Comparison of ENCODE assay signal across 8 mouse cellular contexts in the genomic region with DNA sequence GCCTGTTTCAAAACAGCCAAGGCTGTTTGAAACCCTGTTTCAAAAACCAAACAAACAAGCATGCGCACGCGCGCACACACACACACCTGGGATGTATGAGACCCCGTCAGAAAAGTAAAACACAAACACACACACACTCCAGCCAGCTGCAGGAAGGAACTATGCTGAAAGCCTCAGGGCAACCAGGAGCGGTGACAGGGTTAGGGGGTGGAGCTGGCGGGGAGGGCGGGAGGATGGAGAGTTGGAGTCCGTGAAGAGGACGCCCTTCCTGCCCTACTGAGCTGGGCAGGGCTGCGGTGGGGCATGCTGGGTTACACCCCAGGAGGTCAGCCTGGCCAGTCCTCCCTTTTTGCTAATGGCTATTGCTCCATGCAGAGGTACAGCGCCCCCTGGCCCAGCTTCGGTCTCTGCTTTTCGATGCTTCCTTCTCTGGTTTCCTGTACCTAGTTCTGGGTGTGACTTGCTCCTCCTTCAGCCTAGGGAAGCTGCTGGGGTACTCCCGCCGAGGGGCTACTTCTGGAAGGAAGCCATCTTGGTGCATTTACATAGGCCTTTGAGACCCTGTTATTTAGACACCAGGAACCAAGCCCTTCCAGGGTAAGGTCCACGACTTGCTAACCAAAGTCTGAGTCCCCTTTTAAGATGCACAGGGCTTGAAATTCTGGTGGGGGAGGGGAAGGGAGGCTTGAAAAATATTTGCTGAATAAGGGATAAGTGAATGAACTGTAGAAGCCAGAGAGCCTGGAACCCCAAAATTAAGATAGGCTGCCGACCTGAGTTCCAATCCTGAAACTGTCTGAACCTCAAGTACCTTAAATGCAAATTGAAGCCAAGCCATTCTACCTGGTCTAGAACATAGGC. TPM values are rescaled to one million over a fixed set of nuclear protein-coding genes. Genes with fewer than 3 reads are reported as not detected.
A peak's percentile ranks its signal among the peaks of the same experiment; 100 is the strongest.
DNase-seq lines count a peak whose midpoint lies in the region; ATAC-seq lines count a peak whose summit lies in the region.

No protein-coding gene starts in this region.

- peak; percentile 97 for DNase-seq in ZHBTc4 (ENCODE audit: low read depth, low spot score)
- peak; percentile 87 for DNase-seq in embryo, embryonic 10 days (ENCODE audit: low spot score)
- peak; percentile 81 for DNase-seq in gastrocnemius, postnatal 10 days
- DNase-seq in induced T-regulatory cell, adult 2 months (ENCODE audit: low read depth): peak; percentile 90
- peak; percentile 40 to 92 for DNase-seq in left cerebral cortex, postnatal 10 days (ENCODE audit: extremely low spot score in 1 of 2, low spot score in 2 of 2)
- DNase-seq in right cerebral cortex, postnatal 14 days: peak; percentile 71
- DNase-seq in urinary bladder, postnatal 36 days (ENCODE audit: low spot score in 2 of 2): peak; percentile 85 to 91

- intact Hi-C loops in left cerebral cortex, postnatal 10 days (cut with DNase I): no loop called here

- peak; percentile 96 for ATAC-seq in megakaryocyte progenitor cell, adult 5-6 weeks (replicated peaks; ENCODE audit: poor library complexity)

RNA-seq across cellular contexts. Expression of a gene that starts 48.2 kb away (rescaled TPM):
- 100 to 1,000 TPM; 118 to 123 TPM for total RNA-seq in gastrocnemius, postnatal 10 days (2021)
- total RNA-seq in left cerebral cortex, postnatal 10 days (2021): 100 to 1,000 TPM; 140 TPM
- total RNA-seq in megakaryocyte progenitor cell, adult 5-6 weeks (2015): 166 and 175 TPM in 2 replicates
- 189 and 199 TPM in 2 replicates for total RNA-seq in megakaryocyte progenitor cell, adult 5-6 weeks (2017)

Comparison
In these comparisons a context has a peak if more than half of its experiments do, and no peak if none do; other contexts are left out.
1. Peak in every context shown above with its lines: DNase-seq and ATAC-seq.